Mouse (Mus musculus): ENCODE data around the gene Tgm5.

DNA sequence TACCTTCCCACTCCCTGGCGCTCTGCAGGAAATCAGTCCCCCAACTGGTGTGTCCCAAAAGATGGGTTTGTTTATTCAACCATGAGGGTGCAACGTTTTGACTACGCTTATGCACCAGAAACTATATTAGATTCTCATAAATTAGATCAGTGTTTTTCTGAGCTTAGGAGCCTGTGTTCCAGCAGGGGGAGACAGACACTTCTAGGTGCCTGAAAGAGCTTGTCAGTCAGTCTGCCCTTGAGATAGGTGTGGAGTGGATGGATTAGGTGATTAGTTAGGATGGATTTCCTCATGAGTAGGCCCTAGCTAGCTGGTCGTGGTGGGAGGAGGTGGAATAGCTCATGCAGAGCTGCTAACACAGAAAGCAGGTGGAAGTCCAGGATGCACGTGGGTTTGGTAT, 44.5 kb downstream of the Tgm5 start:
- TF ChIP-seq CTCF (IDR thresholded peaks at IDR 0.05; ENCODE audit: low read depth, low read length) (no peak), TAL1 (conservative IDR thresholded peaks at IDR 0.05; ENCODE audit: low read depth, low read length) (no peak)

Data from G1E (cell line).